Mouse (Mus musculus) lung, embryonic 16.5 days (tissue): ENCODE data around the gene Papln. TPM values are rescaled to one million over a fixed set of nuclear protein-coding genes. Genes with fewer than 3 reads are reported as not detected.

Experiments
- ATAC-seq: fragments of 200-750 bp; cut with Nextera tagmentation; 2 replicates; pipeline ENCODE4 v1.8.0; 2017; ENCODE audit warnings: low read depth, mild to moderate bottlenecking, moderate library complexity
- H3K27ac ChIP-seq: fragments of 300-500 bp; sonication (generic); 2 replicates; pipeline ENCODE4 v1.5.1; 2014; ENCODE audit warnings: mild to moderate bottlenecking, control low read depth, low read length
- H3K27me3 ChIP-seq: fragments of 300-500 bp; sonication (generic); 2 replicates; pipeline ENCODE4 v1.6.1; 2014; ENCODE audit warnings: low read depth, low read length, mixed read lengths; ENCODE audit not compliant: control insufficient read depth, insufficient read depth
- H3K36me3 ChIP-seq: fragments of 300-500 bp; sonication (generic); 2 replicates; pipeline ENCODE4 v1.6.1; 2014; ENCODE audit warnings: low read length; ENCODE audit not compliant: control insufficient read depth, insufficient read depth
- H3K4me1 ChIP-seq: fragments of 300-500 bp; sonication (generic); replicated peaks from 2 replicates; pipeline ENCODE4 v1.6.1; 2014; ENCODE audit warnings: low read length, mixed read lengths; ENCODE audit not compliant: control insufficient read depth, insufficient read depth
- H3K4me2 ChIP-seq: fragments of 300-500 bp; sonication (generic); 2 replicates; pipeline ENCODE4 v1.6.1; 2014; ENCODE audit warnings: low read depth, low read length, control low read depth
- H3K4me3 ChIP-seq: fragments of 300-500 bp; sonication (generic); 2 replicates; pipeline ENCODE4 v1.5.1; 2014; ENCODE audit warnings: mild to moderate bottlenecking, low read length, control low read depth
- H3K9ac ChIP-seq: fragments of 300-500 bp; sonication (generic); 2 replicates; pipeline ENCODE4 v1.6.1; 2014; ENCODE audit warnings: low read length, control low read depth
- H3K9me3 ChIP-seq: fragments of 300-500 bp; sonication (generic); 2 replicates; pipeline ENCODE4 v1.6.1; 2016; ENCODE audit warnings: low read length; ENCODE audit not compliant: control insufficient read depth
- WGBS: fragments of 180-500 bp; shearing (Covaris S2); extraction: QIAGEN DNeasy Blood & Tissue Kit; methylation state at CpG from one replicate; pipeline ENCODE4 v1.1.7; 2014; 5-methylcytosine and 5-hydroxymethylcytosine counted together
- polyA plus RNA-seq: library from polyadenylated mRNA; unstranded; fragments of >200 nt; fragmentation: Nextera tagmentation; extraction: Ambion mirVana; gene quantifications from 2 replicates; pipeline ENCODE4 v1.2.1, GENCODE M21; 2015

Gene Papln
- polyA plus RNA-seq, 1 experiment from 2014 or later, result 1.3 TPM

DNA sequence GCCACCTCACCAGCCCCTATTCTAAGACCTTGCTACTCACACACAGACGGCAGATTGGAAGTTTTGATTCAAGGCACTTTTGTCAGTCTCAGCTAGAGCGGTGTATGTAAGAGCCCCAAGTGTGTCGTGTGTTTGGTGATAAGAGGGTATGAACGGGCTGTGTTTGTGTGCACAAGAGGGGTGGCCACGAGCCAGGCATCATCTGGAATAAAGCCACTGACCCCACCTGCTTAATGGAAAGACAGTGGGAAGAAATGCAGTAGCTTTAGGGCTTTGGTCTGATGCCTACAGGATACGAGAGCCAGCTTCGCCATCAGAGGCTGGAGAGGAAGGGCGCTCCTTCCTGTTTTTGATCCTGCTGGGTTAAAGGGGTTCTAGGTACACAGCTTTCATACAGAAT lies 27.2 kb upstream of the Papln start:
- no peak for ATAC-seq
- Histone ChIP-seq H3K27ac (no peak overlapping the region), H3K9ac (no peak overlapping the region), H3K4me2 (no peak overlapping the region), H3K36me3 (peaks cover 22% of the 10 kb centered on the region), H3K4me1 (no peaks in the 10 kb centered on the region), H3K9me3 (no peaks in the 10 kb centered on the region), H3K4me3 (no peak overlapping the region), H3K27me3 (no peaks in the 10 kb centered on the region)
- 60% methylated on average over 8 of the region's 8 CpGs for WGBS

DNA sequence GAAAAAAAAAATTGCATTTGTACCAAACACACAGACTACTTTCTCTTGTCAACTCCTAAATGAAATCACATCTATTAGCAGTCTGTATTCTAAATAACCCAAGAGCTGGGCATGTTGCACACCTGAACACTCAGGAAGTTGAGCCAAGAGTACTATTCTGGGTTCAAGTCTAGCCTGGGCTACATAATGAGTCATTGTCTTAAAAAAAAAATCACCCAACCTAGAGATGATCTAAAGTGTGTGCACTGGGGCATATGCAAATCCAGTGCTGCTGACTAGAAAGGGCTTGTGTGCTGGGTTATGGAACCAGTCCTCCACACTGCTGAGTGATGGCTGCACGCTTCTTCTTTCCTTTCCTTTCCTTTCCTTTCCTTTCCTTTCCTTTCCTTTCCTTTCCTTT lies 24.8 kb upstream of the Papln start:
- H3K36me3 ChIP-seq, result peaks cover 7% of the 10 kb centered on the region
- no peaks in the 10 kb centered on the region for H3K4me1 ChIP-seq
- no peak overlapping the region for H3K27ac ChIP-seq
- H3K9me3 ChIP-seq, result no peaks in the 10 kb centered on the region
- WGBS, result 88% methylated on average over 1 of the region's 1 CpGs
- no peak for ATAC-seq
- no peak overlapping the region for H3K9ac ChIP-seq
- no peak overlapping the region for H3K4me2 ChIP-seq
- H3K27me3 ChIP-seq, result no peaks in the 10 kb centered on the region
- H3K4me3 ChIP-seq, result no peak overlapping the region

DNA sequence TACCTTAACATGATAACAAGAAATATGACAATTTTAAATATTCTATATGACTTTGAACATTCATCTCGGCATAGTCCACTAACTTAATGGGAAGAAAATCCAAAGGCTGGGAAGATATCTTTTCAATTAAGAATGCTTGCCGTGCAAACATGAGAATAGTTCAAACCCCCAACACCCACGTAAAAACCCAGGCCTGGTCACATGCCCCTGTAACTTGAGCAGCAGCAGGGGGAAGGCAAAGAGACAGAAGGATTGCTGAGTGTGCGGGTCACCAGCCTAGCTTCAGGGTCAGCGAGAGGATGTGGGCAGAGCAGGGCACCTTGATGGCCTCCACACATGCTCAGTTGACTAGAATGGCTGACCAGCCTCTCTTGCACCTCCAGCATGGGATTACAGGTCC lies 21.7 kb upstream of the Papln start:
- Histone ChIP-seq H3K9ac (no peak overlapping the region), H3K27me3 (no peaks in the 10 kb centered on the region), H3K36me3 (no peaks in the 10 kb centered on the region), H3K4me2 (no peak overlapping the region), H3K4me1 (no peaks in the 10 kb centered on the region), H3K4me3 (no peak overlapping the region), H3K27ac (no peak overlapping the region), H3K9me3 (no peaks in the 10 kb centered on the region)
- WGBS, result 54% methylated on average over 5 of the region's 5 CpGs
- no peak for ATAC-seq

DNA sequence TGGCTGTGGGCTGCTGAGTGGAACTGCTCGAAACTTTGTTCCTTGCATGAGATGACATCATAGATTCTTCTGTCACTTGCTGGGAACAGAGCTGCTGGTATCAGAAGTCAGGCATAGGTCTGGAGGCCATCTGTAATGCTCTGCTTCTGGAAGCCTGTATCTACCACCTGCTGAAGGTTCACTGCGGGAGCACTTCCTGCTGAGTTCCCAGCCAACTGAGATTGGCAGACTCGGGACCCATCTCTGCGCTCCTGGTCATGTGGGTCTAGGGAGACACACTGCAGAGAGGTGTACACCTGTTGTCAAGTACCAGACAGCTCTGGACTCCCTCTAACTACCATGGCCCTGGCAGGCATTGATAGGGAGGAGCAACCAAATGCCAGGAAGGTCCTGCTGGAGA lies 20.6 kb upstream of the Papln start:
- Histone ChIP-seq H3K27me3 (no peaks in the 10 kb centered on the region), H3K36me3 (no peaks in the 10 kb centered on the region), H3K9me3 (no peaks in the 10 kb centered on the region), H3K27ac (no peak overlapping the region), H3K4me1 (no peaks in the 10 kb centered on the region), H3K4me3 (no peak overlapping the region), H3K9ac (no peak overlapping the region), H3K4me2 (no peak overlapping the region)
- whole genome bisulfite sequencing, result 75% methylated on average over 4 of the region's 4 CpGs
- no peak for ATAC-seq

DNA sequence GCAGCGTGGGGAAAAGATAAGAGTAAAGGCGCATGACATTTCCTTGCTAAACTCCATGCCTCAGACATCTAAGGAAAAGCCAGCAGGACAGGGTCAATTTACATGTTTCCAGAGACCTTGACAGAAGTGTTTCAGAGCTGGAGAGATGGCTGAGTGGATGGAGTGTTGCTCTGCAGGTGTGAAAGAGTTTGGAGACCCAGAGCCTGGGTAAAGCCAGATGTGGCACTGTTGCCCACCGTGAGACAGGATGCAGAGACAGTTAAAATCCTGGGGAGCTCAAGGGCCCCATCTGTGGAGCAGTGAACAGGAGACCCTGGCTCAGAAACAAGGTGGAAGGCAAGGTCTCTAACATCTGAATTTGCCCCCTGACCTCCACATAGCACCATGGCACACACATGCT lies 19.7 kb upstream of the Papln start:
- no peaks in the 10 kb centered on the region for H3K4me1 ChIP-seq
- no peaks in the 10 kb centered on the region for H3K9me3 ChIP-seq
- no peak for ATAC-seq
- no peaks in the 10 kb centered on the region for H3K36me3 ChIP-seq
- no peaks in the 10 kb centered on the region for H3K27me3 ChIP-seq
- H3K4me2 ChIP-seq, result no peak overlapping the region
- H3K27ac ChIP-seq, result no peak overlapping the region
- H3K9ac ChIP-seq, result no peak overlapping the region
- no peak overlapping the region for H3K4me3 ChIP-seq
- WGBS, result 55% methylated on average over 3 of the region's 3 CpGs

DNA sequence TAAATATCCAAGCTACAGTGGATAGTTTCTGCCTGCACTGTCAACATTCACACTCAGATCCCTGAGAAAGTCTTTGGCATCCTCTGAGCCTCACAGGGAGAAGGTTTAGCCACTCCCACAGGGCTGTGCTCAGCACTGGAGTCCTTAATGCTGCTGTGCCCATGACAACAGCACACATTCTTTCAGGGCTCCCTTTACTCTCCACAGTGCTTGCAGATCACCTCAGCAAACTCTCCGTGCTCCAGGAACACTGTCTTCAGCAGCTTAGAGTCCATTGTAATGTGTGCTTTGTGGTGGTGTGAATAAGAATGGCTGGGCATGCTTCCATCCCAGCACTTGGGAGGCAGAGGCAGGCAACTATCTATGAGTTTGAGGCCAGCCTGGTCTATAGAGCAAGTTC lies 14.2 kb upstream of the Papln start:
- H3K9me3 ChIP-seq, result no peaks in the 10 kb centered on the region
- H3K27me3 ChIP-seq, result no peaks in the 10 kb centered on the region
- H3K27ac ChIP-seq, result no peak overlapping the region
- no peak for ATAC-seq
- no peaks in the 10 kb centered on the region for H3K36me3 ChIP-seq
- H3K9ac ChIP-seq, result no peak overlapping the region
- no peak overlapping the region for H3K4me2 ChIP-seq
- H3K4me3 ChIP-seq, result no peak overlapping the region
- H3K4me1 ChIP-seq, result peaks cover 8% of the 10 kb centered on the region
- 44% methylated on average over 1 of the region's 1 CpGs for WGBS

DNA sequence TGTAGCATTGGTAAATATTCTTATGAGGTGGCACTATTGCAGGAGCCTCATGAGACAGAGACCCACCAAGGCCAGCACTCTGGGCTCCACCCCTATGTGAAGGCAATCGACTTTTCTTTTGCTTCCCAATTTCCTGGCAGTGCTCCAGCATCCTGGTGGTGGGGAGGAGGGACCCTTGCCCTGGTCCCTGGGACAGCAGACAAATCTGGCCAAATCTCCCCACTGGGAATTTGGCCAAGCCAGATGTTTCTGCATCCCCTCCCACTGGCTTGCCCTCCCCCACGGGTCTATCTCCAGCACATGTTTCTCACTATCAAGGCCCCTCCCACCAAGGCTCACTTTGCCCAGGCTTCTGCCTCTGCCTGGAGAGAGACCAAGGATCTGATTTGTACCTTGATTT lies 10.9 kb upstream of the Papln start:
- peaks cover 8% of the 10 kb centered on the region for H3K4me1 ChIP-seq
- H3K9ac ChIP-seq, result no peak overlapping the region
- H3K36me3 ChIP-seq, result no peaks in the 10 kb centered on the region
- no peak overlapping the region for H3K4me3 ChIP-seq
- H3K27me3 ChIP-seq, result no peaks in the 10 kb centered on the region
- H3K4me2 ChIP-seq, result no peak overlapping the region
- WGBS, result 7% methylated on average over 2 of the region's 2 CpGs
- H3K27ac ChIP-seq, result no peak overlapping the region
- H3K9me3 ChIP-seq, result no peaks in the 10 kb centered on the region
- peak; percentile 91 for ATAC-seq

DNA sequence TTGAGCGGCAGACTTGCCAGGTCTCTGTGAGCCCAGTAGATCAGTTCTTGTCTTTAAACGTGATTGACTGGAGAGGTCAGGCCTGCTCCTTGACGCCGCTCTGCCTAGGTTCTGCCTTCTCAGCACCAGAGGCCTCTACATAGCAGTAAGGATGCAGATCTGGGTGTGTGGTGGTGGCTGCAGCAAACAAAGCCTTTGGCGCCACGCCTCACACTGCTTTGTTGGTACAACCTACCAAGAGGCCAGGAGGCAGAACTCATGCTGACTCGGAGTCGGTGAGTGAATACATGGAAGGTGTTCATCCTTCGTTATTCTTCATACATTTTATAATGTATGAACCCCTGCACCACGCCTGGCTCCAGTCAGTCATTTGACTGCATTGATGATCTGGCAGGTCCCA lies 4.7 kb upstream of the Papln start:
- peaks cover 13% of the 10 kb centered on the region for H3K4me1 ChIP-seq
- H3K27me3 ChIP-seq, result no peaks in the 10 kb centered on the region
- no peaks in the 10 kb centered on the region for H3K9me3 ChIP-seq
- no peak for ATAC-seq
- H3K9ac ChIP-seq, result no peak overlapping the region
- no peak overlapping the region for H3K4me3 ChIP-seq
- H3K27ac ChIP-seq, result no peak overlapping the region
- no peak overlapping the region for H3K4me2 ChIP-seq
- H3K36me3 ChIP-seq, result no peaks in the 10 kb centered on the region
- WGBS, result 74% methylated on average over 10 of the region's 10 CpGs

DNA sequence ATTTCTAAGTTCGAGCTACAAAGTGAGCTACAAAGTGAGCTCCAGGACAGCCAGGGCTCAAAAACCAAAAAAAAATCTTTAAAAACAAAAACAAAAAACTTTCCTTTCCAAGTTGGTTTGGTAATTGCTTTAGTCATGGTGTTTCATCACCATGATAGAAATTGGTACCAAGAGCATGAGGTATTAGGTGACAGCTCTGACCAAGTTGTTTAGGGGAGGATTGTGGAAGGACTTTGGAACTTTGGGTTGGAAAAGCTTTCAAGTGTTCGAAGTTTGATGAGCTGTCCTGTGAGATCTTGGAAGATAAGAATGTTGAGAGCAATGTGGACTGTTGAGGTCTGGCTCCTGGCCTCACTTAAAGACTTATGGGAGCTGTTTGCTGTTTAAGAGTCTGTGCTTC lies 3.2 kb upstream of the Papln start:
- H3K27me3 ChIP-seq, result no peaks in the 10 kb centered on the region
- ATAC-seq, result no peak
- no peaks in the 10 kb centered on the region for H3K36me3 ChIP-seq

DNA sequence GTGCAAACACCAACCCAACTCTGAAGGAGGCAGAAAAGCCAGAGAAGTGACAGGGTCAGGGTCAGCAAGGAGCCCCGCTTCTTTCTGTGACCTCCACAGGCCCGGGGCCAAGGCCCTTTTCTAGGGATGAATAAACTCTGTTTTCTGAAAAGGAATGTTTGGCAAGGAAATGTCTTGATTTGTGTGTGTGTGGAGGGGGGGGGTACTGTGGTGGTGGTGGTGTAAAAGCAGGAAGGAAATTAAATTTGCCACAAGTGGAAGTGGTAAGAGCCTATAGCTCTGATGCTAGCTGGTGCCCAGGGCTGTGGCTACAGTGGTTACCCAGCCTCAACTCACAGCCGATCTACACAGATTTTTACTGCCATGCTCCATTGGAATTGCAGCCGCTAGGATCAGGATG lies 728 bp upstream of the Papln start:
- H3K27ac ChIP-seq, result no peak overlapping the region
- no peak overlapping the region for H3K4me2 ChIP-seq
- peaks cover 19% of the 10 kb centered on the region for H3K4me1 ChIP-seq
- no peaks in the 10 kb centered on the region for H3K27me3 ChIP-seq
- no peaks in the 10 kb centered on the region for H3K36me3 ChIP-seq
- peak; percentile 29; the same call in 1 of the 2 replicates for ATAC-seq
- H3K9me3 ChIP-seq, result no peaks in the 10 kb centered on the region
- no peak overlapping the region for H3K9ac ChIP-seq
- H3K4me3 ChIP-seq, result no peak overlapping the region
- WGBS, result 15% methylated on average over 4 of the region's 4 CpGs

More for the DNA sequence above, 3.2 kb upstream of the Papln start:
- Histone ChIP-seq H3K9ac (no peak overlapping the region), H3K4me3 (no peak overlapping the region), H3K9me3 (no peaks in the 10 kb centered on the region), H3K4me1 (peaks cover 19% of the 10 kb centered on the region), H3K27ac (no peak overlapping the region), H3K4me2 (no peak overlapping the region)
- 67% methylated on average over 2 of the region's 2 CpGs for WGBS
